Mouse (Mus musculus): ENCODE measurements around the gene Gmppb. TPM values are rescaled to one million over a fixed set of nuclear protein-coding genes. Genes with fewer than 3 reads are reported as not detected.

Gene Gmppb
- polyA plus RNA-seq, 1 experiment from 2014 or later = 30.3 TPM

GRCm38 (mm10) chr9:108052885-108053664 lies 4.0 kb downstream of the Gmppb start, which contains the start of gene Amigo3:
Gene Amigo3, plus strand, starts transcription at chr9:108053159.
- Histone ChIP-seq H3K4me1 (peaks cover 30% of the 10 kb centered on the region), H3K27ac (peak within 1 kb of the TSS; percentile 62), H3K36me3 (peaks cover 67% of the 10 kb centered on the region), H3K9ac (peak within 1 kb of the TSS; percentile 44), H3K4me2 (peak within 1 kb of the TSS; percentile 55), H3K9me3 (replicated peaks) (no peaks in the 10 kb centered on the region), H3K4me3 (replicated peaks) (peak within 1 kb of the TSS; percentile 30), H3K27me3 (no peaks in the 10 kb centered on the region)
- 55% methylated on average over 20 of the region's 20 CpGs for WGBS
- ATAC-seq (replicated peaks; ENCODE audit: low FRiP score) = peak; percentile 44

DNA sequence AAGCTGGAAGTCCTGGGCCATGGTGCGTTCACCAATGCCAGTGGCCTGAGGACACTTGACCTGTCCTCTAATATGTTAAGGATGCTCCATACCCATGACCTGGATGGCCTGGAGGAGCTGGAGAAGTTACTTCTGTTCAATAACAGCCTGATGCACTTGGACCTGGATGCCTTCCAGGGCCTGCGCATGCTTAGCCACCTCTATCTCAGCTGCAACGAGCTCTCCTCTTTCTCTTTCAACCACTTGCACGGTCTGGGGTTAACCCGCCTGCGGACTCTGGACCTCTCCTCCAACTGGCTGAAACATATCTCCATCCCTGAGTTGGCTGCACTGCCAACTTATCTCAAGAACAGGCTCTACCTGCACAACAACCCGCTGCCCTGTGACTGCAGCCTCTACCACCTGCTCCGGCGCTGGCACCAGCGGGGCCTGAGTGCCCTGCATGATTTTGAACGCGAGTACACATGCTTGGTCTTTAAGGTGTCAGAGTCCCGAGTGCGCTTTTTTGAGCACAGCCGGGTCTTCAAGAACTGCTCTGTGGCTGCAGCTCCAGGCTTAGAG lies 4.7 kb downstream of the Gmppb start:
- H3K4me2 ChIP-seq = peak overlapping the region; percentile 55; the same call in 1 of the 2 replicates
- H3K4me1 ChIP-seq = peaks cover 26% of the 10 kb centered on the region
- WGBS = 93% methylated on average over 15 of the region's 15 CpGs
- peaks cover 74% of the 10 kb centered on the region for H3K36me3 ChIP-seq
- no peaks in the 10 kb centered on the region for H3K9me3 ChIP-seq (replicated peaks)
- no peak overlapping the region; the same call in 1 of the 2 replicates for H3K4me3 ChIP-seq (replicated peaks)
- no peaks in the 10 kb centered on the region for H3K27me3 ChIP-seq
- no peak for ATAC-seq (replicated peaks; ENCODE audit: low FRiP score)
- peak overlapping the region; percentile 62; the same call in 1 of the 2 replicates for H3K27ac ChIP-seq
- 0 out of 2 replicates have a peak overlapping the region, but pooled peaks have one; percentile 44 for H3K9ac ChIP-seq

DNA sequence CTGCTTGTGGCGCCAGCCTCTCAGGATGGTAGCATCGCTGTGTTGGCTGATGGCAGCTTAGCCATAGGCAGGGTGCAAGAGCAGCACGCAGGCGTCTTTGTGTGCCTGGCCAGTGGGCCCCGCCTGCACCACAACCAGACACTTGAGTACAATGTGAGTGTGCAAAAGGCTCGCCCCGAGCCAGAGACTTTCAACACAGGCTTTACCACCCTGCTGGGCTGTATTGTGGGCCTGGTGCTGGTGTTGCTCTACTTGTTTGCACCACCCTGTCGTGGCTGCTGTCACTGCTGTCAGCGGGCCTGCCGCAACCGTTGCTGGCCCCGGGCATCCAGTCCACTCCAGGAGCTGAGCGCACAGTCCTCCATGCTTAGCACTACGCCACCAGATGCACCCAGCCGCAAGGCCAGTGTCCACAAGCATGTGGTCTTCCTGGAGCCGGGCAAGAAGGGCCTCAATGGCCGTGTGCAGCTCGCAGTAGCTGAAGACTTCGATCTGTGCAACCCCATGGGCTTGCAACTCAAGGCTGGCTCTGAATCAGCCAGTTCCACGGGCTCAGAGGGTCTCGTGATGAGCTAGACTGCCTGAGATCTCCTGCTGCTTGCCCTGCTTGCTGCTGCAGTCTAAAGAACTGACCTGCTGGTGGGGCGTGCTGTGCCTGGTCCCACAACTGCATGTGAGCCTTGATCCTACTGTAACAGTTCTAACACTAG lies 5.4 kb downstream of the Gmppb start:
- 93% methylated on average over 22 of the region's 22 CpGs for WGBS
- Histone ChIP-seq H3K27me3 (no peaks in the 10 kb centered on the region), H3K9ac (no peak overlapping the region), H3K4me3 (replicated peaks) (no peak overlapping the region), H3K4me2 (no peak overlapping the region), H3K4me1 (peaks cover 24% of the 10 kb centered on the region), H3K9me3 (replicated peaks) (no peaks in the 10 kb centered on the region), H3K27ac (no peak overlapping the region), H3K36me3 (peaks cover 81% of the 10 kb centered on the region)
- no peak for ATAC-seq (replicated peaks; ENCODE audit: low FRiP score)

GRCm38 (mm10) chr9:108055061-108055460 lies 6.0 kb downstream of the Gmppb start:
- H3K36me3 ChIP-seq = peaks cover 87% of the 10 kb centered on the region
- peaks cover 18% of the 10 kb centered on the region for H3K4me1 ChIP-seq
- H3K27me3 ChIP-seq = no peaks in the 10 kb centered on the region
- WGBS = 68% methylated on average over 1 of the region's 1 CpGs
- no peaks in the 10 kb centered on the region for H3K9me3 ChIP-seq (replicated peaks)
- H3K4me3 ChIP-seq (replicated peaks) = no peak overlapping the region
- no peak for ATAC-seq (replicated peaks; ENCODE audit: low FRiP score)
- no peak overlapping the region for H3K4me2 ChIP-seq
- H3K27ac ChIP-seq = no peak overlapping the region
- H3K9ac ChIP-seq = no peak overlapping the region

DNA sequence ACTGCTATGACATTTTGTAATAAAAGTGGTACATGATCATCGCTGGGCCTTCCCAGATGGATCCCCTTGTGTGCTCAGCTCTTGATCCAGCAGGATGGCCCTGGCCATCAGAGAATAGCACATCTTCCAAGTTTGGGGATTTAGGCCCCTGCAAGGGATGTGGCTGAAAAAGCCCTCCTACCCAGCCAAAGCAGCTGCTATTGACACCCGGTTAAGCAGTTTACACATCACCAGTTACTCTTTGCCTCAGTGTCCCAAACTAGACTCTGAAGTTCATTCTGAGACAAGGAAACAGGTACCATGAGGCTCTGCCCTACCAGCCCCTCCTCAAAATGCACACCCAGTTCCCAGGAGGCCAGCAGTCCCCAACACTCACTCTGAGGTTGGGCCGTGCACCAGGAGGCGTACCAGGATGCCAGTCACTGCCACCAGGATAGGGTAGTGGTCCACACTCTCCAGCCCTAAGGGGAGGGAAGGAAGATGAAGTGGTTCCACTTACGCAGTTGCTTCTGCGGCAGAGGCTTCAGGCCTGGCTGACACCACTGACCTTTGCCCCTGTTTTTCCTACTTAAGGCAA lies 6.7 kb downstream of the Gmppb start:
- Histone ChIP-seq H3K27me3 (no peaks in the 10 kb centered on the region), H3K4me3 (replicated peaks) (no peak overlapping the region), H3K36me3 (peaks cover 85% of the 10 kb centered on the region), H3K9ac (no peak overlapping the region), H3K4me1 (peaks cover 12% of the 10 kb centered on the region), H3K27ac (no peak overlapping the region), H3K9me3 (replicated peaks) (no peaks in the 10 kb centered on the region), H3K4me2 (no peak overlapping the region)
- no peak for ATAC-seq (replicated peaks; ENCODE audit: low FRiP score)
- 90% methylated on average over 6 of the region's 6 CpGs for WGBS

DNA sequence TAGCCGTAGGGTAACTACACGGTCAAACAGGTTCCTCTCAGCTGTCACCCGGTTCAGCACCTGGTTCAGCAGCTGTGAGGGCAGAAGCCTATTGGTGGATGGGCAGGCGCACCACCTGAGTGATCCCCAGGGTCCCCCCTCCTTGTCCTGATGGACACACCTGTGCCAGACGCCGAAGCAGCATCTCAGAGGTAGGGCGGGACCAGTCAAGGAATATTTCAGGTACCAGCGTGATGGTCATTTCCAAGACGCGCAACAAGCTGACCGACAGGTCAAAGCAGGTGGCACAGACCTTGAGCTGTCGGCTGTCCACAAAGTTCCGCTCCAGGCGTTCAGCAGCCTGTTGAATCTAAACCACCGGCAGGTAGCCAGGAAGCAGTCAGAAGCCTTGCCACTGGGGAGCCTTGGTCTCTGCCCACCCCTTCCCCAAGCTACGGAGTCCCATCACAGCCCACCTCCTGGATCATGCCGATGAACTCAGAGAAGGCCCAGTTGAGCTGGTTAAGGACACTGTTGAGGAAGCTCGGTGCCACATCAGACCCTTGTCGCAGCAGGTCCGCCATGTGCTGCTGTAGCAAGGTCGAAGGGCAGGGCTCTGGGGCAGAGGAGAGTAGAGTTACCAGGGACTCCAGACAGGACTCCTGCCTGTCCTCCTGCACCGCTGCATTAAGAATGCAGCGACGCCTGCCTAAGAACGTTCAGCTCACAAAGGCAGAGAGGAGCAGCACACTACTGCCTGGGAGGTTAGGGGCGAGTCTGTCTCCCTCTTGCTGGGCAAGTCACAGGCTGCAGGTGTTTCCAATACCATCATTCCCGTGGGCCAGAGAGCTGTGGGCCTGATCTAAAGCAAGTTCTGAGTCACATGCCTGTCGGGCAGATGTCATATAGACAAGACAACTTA lies 7.6 kb downstream of the Gmppb start:
- no peak for ATAC-seq (replicated peaks; ENCODE audit: low FRiP score)
- Histone ChIP-seq H3K36me3 (peaks cover 82% of the 10 kb centered on the region), H3K9ac (no peak overlapping the region), H3K4me1 (peaks cover 12% of the 10 kb centered on the region), H3K4me2 (no peak overlapping the region), H3K9me3 (replicated peaks) (no peaks in the 10 kb centered on the region), H3K27me3 (no peaks in the 10 kb centered on the region), H3K4me3 (replicated peaks) (no peak overlapping the region), H3K27ac (no peak overlapping the region)
- WGBS = 82% methylated on average over 28 of the region's 28 CpGs

DNA sequence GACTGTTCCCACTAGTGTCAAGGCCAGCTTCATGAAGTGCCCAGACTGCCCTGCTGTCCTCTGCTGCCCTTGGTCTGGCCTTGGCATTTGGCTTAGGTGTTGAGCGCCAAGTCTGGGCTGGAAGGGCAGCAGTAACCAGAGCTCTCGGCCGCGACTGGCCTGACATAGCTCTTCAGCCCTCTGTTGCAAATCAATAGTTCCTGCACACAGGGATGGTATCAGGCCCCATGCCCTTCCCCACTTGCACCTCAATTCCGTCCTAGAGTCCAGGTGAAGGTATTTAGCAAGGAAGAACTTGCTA lies 8.2 kb downstream of the Gmppb start:
- no peaks in the 10 kb centered on the region for H3K27me3 ChIP-seq
- no peak overlapping the region for H3K4me3 ChIP-seq (replicated peaks)
- WGBS = 94% methylated on average over 5 of the region's 5 CpGs
- ATAC-seq (replicated peaks; ENCODE audit: low FRiP score) = no peak
- H3K4me2 ChIP-seq = no peak overlapping the region
- no peak overlapping the region for H3K27ac ChIP-seq
- no peaks in the 10 kb centered on the region for H3K9me3 ChIP-seq (replicated peaks)
- H3K4me1 ChIP-seq = peaks cover 12% of the 10 kb centered on the region
- peaks cover 82% of the 10 kb centered on the region for H3K36me3 ChIP-seq
- H3K9ac ChIP-seq = no peak overlapping the region

DNA sequence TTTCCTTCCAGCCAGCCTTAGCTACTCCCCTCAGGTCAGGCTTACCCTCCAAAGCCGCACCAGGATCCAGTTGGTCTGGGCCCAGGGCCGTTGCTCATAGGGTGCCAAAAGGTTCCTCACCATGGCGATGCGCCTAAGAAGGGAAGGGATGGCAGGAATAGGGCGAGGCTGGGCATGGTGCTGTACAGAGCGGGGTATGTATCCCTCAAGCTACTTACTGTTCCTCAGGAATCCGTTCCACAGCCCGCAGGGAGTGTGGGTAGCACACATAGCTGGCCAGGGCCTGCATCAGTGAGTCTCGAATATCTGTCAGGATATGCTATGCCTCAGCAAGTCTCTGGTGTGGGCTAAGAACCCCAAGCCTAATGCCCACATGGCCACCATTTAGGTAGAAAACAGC lies 9.2 kb downstream of the Gmppb start:
- Histone ChIP-seq H3K9ac (no peak overlapping the region), H3K4me3 (replicated peaks) (no peak overlapping the region), H3K36me3 (peaks cover 91% of the 10 kb centered on the region), H3K4me2 (no peak overlapping the region), H3K9me3 (replicated peaks) (no peaks in the 10 kb centered on the region), H3K27ac (no peak overlapping the region), H3K4me1 (peaks cover 4% of the 10 kb centered on the region), H3K27me3 (no peaks in the 10 kb centered on the region)
- ATAC-seq (replicated peaks; ENCODE audit: low FRiP score) = no peak
- 95% methylated on average over 9 of the region's 9 CpGs for WGBS

DNA sequence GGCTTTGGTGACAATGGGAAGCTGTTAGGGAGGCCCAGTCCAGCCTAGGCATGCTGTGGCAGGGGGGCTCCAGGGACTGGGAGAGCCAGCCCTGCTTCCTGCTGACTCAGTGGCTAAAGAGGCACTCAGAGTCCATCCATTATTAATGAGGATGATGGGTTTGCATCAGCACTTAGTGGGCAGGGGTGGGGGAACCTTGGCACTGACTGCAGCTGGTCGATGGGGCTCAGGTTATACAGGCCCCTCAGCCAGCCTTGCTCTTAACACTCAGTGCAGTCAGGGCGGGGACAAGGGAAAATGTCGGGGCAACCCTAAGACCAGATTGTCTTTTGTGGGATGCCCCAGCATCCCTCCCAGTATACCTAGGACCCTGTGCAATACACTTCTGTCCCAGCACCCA lies 13.1 kb downstream of the Gmppb start:
- Histone ChIP-seq H3K27me3 (no peaks in the 10 kb centered on the region), H3K4me1 (no peaks in the 10 kb centered on the region), H3K4me3 (replicated peaks) (no peak overlapping the region), H3K9ac (no peak overlapping the region), H3K36me3 (peaks cover 88% of the 10 kb centered on the region), H3K4me2 (no peak overlapping the region), H3K27ac (no peak overlapping the region), H3K9me3 (replicated peaks) (no peaks in the 10 kb centered on the region)
- no peak for ATAC-seq (replicated peaks; ENCODE audit: low FRiP score)
- WGBS = 89% methylated on average over 3 of the region's 3 CpGs

DNA sequence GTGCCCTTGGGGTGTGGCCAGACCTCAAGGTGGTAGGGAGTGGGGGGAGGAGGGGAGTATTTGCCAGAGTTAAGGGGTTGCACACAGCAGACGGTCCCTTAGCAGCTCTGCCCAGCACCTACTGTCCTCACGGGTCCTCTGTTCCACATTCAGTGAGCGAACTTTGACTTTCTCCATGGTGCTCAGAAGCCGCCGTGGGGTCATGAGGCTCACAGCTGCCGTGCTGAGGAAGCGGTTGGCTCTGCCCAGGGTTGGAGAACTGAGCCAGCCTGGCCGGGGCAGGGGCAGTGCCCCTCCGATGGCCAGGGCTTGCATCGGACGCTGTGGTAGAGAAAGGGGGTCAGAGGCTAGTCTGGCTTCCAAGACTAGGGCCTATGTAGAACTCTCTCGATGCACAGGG lies 14.3 kb downstream of the Gmppb start:
- peaks cover 75% of the 10 kb centered on the region for H3K36me3 ChIP-seq
- no peaks in the 10 kb centered on the region for H3K9me3 ChIP-seq (replicated peaks)
- no peak overlapping the region for H3K9ac ChIP-seq
- no peak overlapping the region for H3K4me3 ChIP-seq (replicated peaks)
- ATAC-seq (replicated peaks; ENCODE audit: low FRiP score) = no peak
- no peaks in the 10 kb centered on the region for H3K27me3 ChIP-seq
- no peak overlapping the region for H3K27ac ChIP-seq
- no peaks in the 10 kb centered on the region for H3K4me1 ChIP-seq
- 82% methylated on average over 12 of the region's 12 CpGs for WGBS
- no peak overlapping the region for H3K4me2 ChIP-seq

DNA sequence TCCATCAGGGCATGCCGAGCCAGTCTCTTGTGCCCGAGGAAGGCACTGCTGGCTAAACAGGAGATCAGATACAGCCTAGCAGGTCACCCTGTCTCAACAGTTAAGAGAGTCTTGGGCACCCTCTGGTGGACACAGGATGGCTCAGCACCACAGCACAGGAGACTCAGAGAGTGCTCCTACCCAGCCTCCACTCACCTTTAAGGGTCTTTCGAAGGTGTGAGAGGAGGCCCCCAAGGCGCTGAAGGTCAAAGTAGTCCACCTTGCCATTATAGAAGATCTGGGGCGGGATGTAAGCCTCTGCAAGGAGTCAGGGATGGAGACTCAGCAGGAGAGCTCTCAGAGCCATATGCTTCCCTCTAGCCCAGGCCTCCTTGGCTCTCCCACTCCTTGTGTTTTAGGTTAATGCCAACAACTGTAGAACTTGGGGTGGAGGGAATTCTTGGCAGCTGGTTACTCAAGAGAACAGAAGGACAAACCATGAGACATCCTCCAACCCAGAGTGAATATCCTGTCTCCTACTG lies 16.5 kb downstream of the Gmppb start:
- 38% methylated on average over 5 of the region's 5 CpGs for WGBS
- Histone ChIP-seq H3K4me2 (no peak overlapping the region), H3K9ac (no peak overlapping the region), H3K9me3 (replicated peaks) (no peaks in the 10 kb centered on the region), H3K4me1 (no peaks in the 10 kb centered on the region), H3K4me3 (replicated peaks) (no peak overlapping the region), H3K36me3 (peaks cover 63% of the 10 kb centered on the region), H3K27ac (no peak overlapping the region), H3K27me3 (no peaks in the 10 kb centered on the region)
- ATAC-seq (replicated peaks; ENCODE audit: low FRiP score) = no peak; the same call in 1 of the 2 replicates

All from kidney, embryonic 15.5 days (tissue).